Mouse (Mus musculus) right cerebral cortex, postnatal 10 days (tissue): ENCODE data around the gene Phb.
"Not testable (repeated sequence)": the region's sequence is repeated elsewhere in the genome, so short reads cannot be mapped to it uniquely, and the experiment has no call there.

Experiments
- DNase-seq, 2 experiments: peaks; one replicate each; pipeline ENCODE4 v3.0.0; 2021; ENCODE audit warnings: low spot score in 2 of 2

Phb gene

DNA sequence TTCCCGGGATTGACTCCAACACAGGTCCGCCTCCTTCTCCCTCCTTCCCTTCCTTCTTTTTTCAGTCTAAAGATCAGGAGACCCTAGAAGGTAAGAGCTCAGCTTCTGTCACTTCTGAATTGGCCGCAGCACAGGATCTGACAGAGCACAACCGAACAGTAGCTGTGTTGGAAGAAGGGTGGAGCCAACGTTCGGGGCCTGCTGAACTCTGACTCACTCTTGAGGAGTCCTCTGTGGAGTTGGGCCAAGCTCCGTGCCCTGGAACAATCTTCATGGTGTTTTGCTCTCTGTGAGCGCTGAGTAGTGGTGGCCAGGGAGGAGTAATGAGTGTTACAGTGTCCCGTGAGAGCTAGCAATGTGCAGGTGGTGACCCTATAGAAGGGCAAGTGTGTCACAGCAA is 15.8 kb upstream of the Phb start:
- no peak for DNase-seq

GRCm38 (mm10) chr11:95657449-95657848 is 9.3 kb upstream of the Phb start:
- DNase-seq = no peak

- no peak for DNase-seq
Measured at GRCm38 (mm10) chr11:95667177-95667576, 420 bp downstream of the Phb start.

DNA sequence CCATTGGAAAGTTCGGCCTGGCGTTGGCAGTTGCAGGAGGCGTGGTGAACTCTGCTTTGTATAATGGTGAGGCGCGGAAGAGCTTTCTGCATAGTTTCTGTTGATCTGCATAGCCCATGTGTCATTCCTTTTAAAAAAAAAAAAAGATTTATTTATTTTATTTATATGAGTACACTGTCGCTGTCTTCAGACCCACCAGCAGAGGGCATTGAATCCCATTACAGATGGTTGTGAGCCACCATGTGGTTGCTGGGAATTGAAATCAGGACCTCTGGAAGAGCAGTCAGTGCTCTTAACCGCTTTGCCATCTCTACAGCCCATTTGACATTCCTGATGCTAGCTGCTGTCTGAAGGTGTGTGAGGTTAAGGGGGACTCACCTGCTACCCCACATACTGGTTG is 1.3 kb downstream of the Phb start:
- not testable (repeated sequence) for DNase-seq

- no peak for DNase-seq
Measured at GRCm38 (mm10) chr11:95675498-95675897, 8.7 kb downstream of the Phb start.

GRCm38 (mm10) chr11:95676307-95676706 is 9.6 kb downstream of the Phb start:
- DNase-seq = peak; percentile 75 to 83

- no peak for DNase-seq
Measured at GRCm38 (mm10) chr11:95677925-95678701, 11.4 kb downstream of the Phb start.

DNA sequence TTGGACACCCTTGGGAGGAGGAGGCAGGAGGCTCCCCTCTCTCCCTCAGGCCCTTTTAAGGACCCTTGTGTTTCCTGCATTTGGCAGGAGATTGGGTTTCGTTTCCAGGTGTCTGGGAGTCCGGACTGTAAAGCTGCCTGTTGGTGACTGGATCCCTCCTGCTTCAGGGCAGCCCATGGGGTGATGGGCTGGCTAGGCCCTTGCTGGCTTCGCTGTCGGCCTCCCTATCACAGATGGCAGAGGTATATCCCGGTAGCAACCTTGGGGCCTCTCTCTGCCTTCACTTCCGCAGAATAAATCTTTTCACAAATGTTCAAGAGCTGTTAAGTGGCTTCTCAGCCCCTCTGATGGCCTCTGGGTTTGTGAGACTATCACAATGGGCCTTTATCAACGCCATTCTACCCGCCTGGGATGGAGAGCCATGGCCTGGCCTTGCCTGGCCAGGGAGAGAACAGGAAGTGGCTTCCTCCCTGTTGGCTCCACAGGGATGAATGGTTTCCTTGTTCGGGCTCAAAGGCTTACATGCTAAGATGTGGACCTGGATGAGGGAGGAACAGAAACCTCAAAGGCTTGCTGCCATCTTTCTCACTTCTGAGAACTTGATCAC is 15.3 kb downstream of the Phb start:
- no peak for DNase-seq

DNA sequence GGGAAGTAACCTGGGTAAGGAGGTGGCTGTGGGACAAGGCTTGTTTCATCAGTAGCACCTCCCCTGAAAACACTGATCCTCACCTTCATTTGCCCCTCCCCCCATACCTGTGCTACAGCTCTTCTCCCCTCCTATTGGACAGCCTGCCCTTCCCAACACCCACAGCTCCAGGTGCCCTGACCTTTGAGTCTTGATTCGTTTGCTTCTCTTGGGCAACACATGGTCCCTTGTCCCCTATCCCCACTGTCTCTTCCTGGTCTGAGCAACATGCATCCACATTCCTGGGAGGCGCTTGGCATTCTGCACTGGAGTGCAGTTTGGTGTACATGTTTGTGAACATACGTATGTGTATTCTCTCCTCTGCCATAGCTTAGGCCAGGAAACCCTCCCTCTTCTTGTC is 16.2 kb downstream of the Phb start:
- no peak for DNase-seq

DNA sequence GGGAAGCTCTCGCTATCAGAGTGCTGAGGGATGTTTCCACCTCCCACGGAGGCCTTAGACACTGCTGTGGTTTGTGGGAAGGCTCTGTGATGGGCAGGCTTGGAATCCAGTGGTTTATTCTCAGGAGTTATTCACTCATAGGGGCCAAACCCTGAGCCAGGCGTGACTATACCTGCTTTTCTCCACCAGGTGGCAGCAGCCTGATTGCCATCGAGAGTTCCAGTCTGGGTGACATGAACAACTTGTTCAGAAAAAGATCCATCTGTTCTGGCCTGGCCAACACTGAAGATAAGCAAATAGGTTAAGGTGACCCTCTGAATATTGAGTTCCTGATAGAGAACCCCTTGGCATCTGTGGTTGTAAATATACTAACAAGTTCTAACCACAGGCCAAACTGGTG is 19.3 kb downstream of the Phb start:
- peak; percentile 78 to 86 for DNase-seq

GRCm38 (mm10) chr11:95687084-95687656 is 20.4 kb downstream of the Phb start:
- DNase-seq = peak in 1 of 2 experiments; percentile 37

- DNase-seq = peak; percentile 45 to 48
Measured at GRCm38 (mm10) chr11:95688515-95688914, 21.8 kb downstream of the Phb start.

DNA sequence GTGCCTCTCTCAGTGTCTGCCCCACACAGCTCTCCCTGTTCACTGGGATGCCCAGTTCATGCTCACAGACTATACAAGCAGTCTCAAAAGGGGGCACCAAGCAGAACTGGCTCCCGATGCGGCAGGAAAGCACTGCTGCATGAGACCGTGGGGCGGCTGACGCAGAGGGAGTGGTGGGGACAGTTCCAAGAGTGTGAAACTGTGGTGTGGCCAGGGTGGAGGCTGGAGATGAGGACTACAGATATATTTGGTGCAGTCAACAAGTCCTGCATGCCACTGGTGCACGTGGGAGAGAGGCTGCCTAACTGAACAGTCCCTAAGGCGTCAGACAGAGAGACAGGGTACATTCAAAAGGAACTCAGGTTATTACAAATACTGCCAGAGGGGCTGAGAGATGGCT is 22.2 kb downstream of the Phb start:
- no peak for DNase-seq

- DNase-seq = no peak
Measured at GRCm38 (mm10) chr11:95689544-95689943, 22.8 kb downstream of the Phb start.

DNA sequence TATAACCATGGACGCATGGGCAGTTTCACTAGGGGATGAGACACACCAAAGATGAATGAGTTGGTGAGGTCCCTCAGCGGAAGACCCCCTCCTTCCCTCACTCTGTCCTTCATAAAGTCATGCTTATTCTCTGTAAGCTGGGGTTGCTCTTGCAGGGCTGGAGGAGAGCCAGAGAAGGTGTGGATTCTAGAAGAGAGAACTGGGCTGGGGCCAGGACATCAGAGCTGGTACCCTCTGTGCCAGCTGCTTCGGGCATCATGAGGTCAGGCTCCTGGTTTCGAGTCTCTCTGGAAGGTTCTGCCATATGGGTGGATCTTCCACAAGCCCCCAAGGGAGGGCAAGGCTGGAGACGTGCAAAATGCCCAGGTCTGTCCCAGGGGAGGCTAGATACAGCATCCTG is 31.8 kb downstream of the Phb start:
- DNase-seq = no peak

- no peak for DNase-seq
Measured at GRCm38 (mm10) chr11:95700778-95701739, 34.3 kb downstream of the Phb start.

GRCm38 (mm10) chr11:95704032-95704969 is 37.5 kb downstream of the Phb start:
- no peak for DNase-seq

GRCm38 (mm10) chr11:95704970-95705330 is 38.2 kb downstream of the Phb start:
- no peak for DNase-seq

GRCm38 (mm10) chr11:95709534-95710040 is 42.8 kb downstream of the Phb start:
- no peak for DNase-seq

DNA sequence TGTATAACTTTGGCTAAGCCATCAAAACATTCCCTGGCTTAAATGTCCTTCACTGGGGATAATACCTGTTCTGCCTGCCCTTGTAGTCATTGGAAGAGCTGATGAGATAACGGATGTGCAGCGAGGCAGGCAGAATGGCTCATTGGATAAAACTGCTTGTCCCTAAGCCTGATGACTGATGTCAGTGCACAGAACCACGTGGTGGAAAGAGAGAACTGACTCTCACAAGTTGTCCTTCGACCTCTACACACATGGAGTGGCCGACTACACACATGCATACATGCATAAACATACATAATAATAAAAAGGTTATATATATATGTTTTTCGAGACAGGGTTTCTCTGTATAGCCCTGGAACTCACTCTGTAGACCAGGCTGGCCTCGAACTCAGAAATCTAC is 43.7 kb downstream of the Phb start:
- no peak for DNase-seq

GRCm38 (mm10) chr11:95712085-95712562 is 45.4 kb downstream of the Phb start:
- peak; percentile 51 to 54 for DNase-seq
